Mouse (Mus musculus) kidney, postnatal 0 days (tissue): Measurements from ENCODE around the gene Glp1r. TPM values are rescaled to one million over a fixed set of nuclear protein-coding genes. Genes with fewer than 3 reads are reported as not detected.

Source experiments
- ATAC-seq: fragments of 200-750 bp; cut with Nextera tagmentation; replicated peaks from 2 replicates; pipeline ENCODE4 v1.8.0; 2017; ENCODE audit warnings: low read depth, moderate number of reproducible peaks, moderate TSS enrichment, moderate library complexity; ENCODE audit not compliant: low FRiP score
- DNase-seq: peaks from one replicate; pipeline ENCODE4 v3.0.0-alpha.2; 2016; ENCODE audit warnings: low spot score
- H3K27ac ChIP-seq: fragments of 300-500 bp; sonication (generic); 2 replicates; pipeline ENCODE4 v1.5.1; 2014; ENCODE audit warnings: mild to moderate bottlenecking
- H3K27me3 ChIP-seq: fragments of 300-500 bp; sonication (generic); 2 replicates; pipeline ENCODE4 v1.6.1; 2014; ENCODE audit warnings: low read length, mixed read lengths; ENCODE audit not compliant: insufficient read depth
- H3K36me3 ChIP-seq: fragments of 300-500 bp; sonication (generic); 2 replicates; pipeline ENCODE4 v1.6.1; 2014; ENCODE audit warnings: low read length, mixed read lengths; ENCODE audit not compliant: insufficient read depth
- H3K4me1 ChIP-seq: fragments of 300-500 bp; sonication (generic); replicated peaks from 2 replicates; pipeline ENCODE4 v1.6.1; 2014; ENCODE audit warnings: antibody characterized with exemption, low read length, mixed read lengths; ENCODE audit not compliant: insufficient read depth
- H3K4me2 ChIP-seq: fragments of 300-500 bp; sonication (generic); 2 replicates; pipeline ENCODE4 v1.6.1; 2014; ENCODE audit warnings: mild to moderate bottlenecking, low read length, moderate library complexity, mixed read lengths
- H3K4me3 ChIP-seq: fragments of 300-500 bp; sonication (generic); replicated peaks from 2 replicates; pipeline ENCODE4 v1.5.1; 2014; ENCODE audit warnings: low read depth, low read length
- H3K9ac ChIP-seq: fragments of 300-500 bp; sonication (generic); 2 replicates; pipeline ENCODE4 v1.6.1; 2014; ENCODE audit warnings: low read depth, low read length
- H3K9me3 ChIP-seq: fragments of 300-500 bp; sonication (generic); replicated peaks from 2 replicates; pipeline ENCODE4 v1.6.1; 2016; ENCODE audit warnings: low read length, inconsistent platforms, mixed read lengths
- CTCF ChIP-seq: IDR thresholded peaks from 2 replicates; pipeline ENCODE4 v1.5.1; 2016; ENCODE audit warnings: antibody characterized with exemption, low read depth, mild to moderate bottlenecking, moderate library complexity
- WGBS: fragments of 180-500 bp; shearing (Covaris S2); extraction: QIAGEN DNeasy Blood & Tissue Kit; methylation state at CpG from one replicate; pipeline ENCODE4 v1.1.7; 2014; 5-methylcytosine and 5-hydroxymethylcytosine counted together
- polyA plus RNA-seq: library from polyadenylated mRNA; unstranded; fragments of >200 nt; fragmentation: Nextera tagmentation; extraction: Ambion mirVana; gene quantifications from 2 replicates; pipeline ENCODE4 v1.2.1, GENCODE M21; 2015

Gene Glp1r
- polyA plus RNA-seq, 1 experiment from 2014 or later: 0.46 TPM

DNA sequence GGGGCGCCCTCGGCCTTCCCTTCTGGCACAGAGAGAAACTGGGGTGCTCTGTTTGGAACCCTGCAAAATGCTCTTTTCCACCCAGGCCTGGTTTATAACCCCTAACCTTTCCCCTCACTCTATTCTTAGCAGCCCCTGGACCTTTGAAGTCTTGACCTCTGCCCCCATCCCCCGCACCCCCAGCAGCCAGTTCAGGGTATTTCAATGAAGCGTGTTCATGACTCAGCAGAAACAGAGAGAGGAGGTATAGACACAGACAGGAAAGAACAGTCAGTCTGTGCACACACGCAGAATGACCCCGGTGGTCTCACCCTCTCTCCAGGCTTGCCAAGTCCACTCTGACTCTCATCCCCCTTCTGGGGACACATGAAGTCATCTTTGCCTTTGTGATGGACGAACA, 29.2 kb downstream of the Glp1r start:
- no peak overlapping the region for H3K27ac ChIP-seq
- no peak overlapping the region for H3K4me3 ChIP-seq
- DNase-seq: no peak
- no peak overlapping the region for H3K4me2 ChIP-seq
- no peaks in the 10 kb centered on the region for H3K9me3 ChIP-seq
- H3K4me1 ChIP-seq: no peaks in the 10 kb centered on the region
- WGBS: 73% methylated on average over 7 of the region's 7 CpGs
- no peak overlapping the region for H3K9ac ChIP-seq
- TF ChIP-seq CTCF: no peak
- ATAC-seq: no peak
- no peaks in the 10 kb centered on the region for H3K27me3 ChIP-seq
- no peaks in the 10 kb centered on the region for H3K36me3 ChIP-seq

DNA sequence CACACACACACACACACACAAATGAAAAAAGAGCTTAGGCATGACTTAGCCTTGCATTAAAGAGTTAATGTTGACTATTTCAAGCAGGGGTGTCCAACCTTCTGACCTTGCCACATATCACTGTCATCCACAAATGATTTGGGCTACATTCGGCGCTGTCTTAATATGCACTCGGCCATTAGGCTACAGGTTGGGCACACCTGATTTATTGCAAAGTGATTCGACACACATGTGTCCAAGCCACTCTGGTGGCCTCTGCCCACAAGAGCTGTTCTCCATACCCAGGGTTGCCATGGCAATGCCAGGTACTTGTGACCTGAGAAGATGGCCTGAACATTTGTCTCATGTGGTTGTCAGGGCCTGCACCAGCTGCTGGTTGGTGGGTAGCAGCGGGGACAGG, 31.2 kb downstream of the Glp1r start:
- Histone ChIP-seq H3K4me2 (no peak overlapping the region), H3K36me3 (no peaks in the 10 kb centered on the region), H3K4me1 (no peaks in the 10 kb centered on the region), H3K9me3 (no peaks in the 10 kb centered on the region), H3K4me3 (no peak overlapping the region), H3K27me3 (no peaks in the 10 kb centered on the region), H3K9ac (no peak overlapping the region), H3K27ac (no peak overlapping the region)
- TF ChIP-seq CTCF: no peak
- ATAC-seq (no peak), DNase-seq (no peak)
- 23% methylated on average over 5 of the region's 5 CpGs for WGBS

DNA sequence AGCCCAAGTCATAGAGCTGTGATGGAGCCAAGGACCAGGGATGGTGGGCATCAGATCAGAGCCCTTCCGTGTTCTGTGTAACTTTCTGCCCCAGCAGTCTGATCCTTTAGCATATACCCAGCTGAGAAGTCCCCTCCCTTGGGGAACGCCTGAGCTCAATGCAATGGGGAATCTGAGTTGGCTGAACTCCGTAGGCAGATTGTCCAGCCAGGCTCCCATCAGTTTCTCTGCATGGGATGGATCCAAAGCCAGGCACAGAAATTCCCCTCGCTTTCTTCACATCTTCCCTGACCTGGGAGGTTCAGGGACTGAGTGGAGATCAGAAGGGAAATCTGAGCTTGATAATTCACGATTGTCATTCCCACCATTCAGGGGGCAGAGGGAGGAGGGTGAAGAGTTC, 33.7 kb downstream of the Glp1r start:
- H3K36me3 ChIP-seq: no peaks in the 10 kb centered on the region
- H3K27ac ChIP-seq: no peak overlapping the region
- no peak overlapping the region for H3K4me3 ChIP-seq
- WGBS: 63% methylated on average over 5 of the region's 5 CpGs
- no peak for ATAC-seq
- H3K27me3 ChIP-seq: no peaks in the 10 kb centered on the region
- H3K4me1 ChIP-seq: no peaks in the 10 kb centered on the region
- no peak for DNase-seq
- H3K9me3 ChIP-seq: no peaks in the 10 kb centered on the region
- TF ChIP-seq CTCF: no peak
- no peak overlapping the region for H3K9ac ChIP-seq
- no peak overlapping the region for H3K4me2 ChIP-seq

- Histone ChIP-seq H3K4me3 (no peak overlapping the region), H3K9me3 (no peaks in the 10 kb centered on the region), H3K4me2 (no peak overlapping the region), H3K27me3 (no peaks in the 10 kb centered on the region), H3K4me1 (no peaks in the 10 kb centered on the region), H3K9ac (no peak overlapping the region), H3K36me3 (no peaks in the 10 kb centered on the region), H3K27ac (no peak overlapping the region)
- WGBS: 41% methylated on average over 9 of the region's 9 CpGs
- ATAC-seq (no peak), DNase-seq (peak; percentile 70)
- TF ChIP-seq CTCF: no peak
Observed at GRCm38 (mm10) chr17:30938554-30938953, 36.9 kb downstream of the Glp1r start.

DNA sequence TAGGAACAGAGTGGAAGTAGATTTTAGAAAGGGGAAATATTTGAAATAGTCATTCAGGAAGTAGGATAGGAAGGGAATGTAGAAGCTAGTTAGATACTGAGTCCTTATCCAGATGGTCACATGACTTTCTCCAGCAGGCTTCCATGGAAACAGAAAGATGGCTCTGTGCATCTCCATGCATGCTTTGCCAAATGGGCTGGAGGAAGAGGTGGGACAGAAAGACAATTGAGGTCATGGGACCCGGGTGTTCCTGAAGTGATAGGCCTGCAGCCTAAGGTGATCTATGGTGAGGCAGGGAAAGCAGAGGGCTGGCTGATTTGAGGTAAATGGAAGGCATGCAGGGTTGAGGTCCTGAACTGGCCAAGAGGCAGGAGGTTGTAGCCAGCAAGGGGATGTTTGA, 46.8 kb downstream of the Glp1r start:
- H3K27me3 ChIP-seq: no peaks in the 10 kb centered on the region
- no peak overlapping the region for H3K4me3 ChIP-seq
- H3K4me2 ChIP-seq: no peak overlapping the region
- H3K27ac ChIP-seq: no peak overlapping the region
- H3K4me1 ChIP-seq: no peaks in the 10 kb centered on the region
- DNase-seq (no peak), ATAC-seq (no peak)
- H3K9me3 ChIP-seq: no peaks in the 10 kb centered on the region
- 70% methylated on average over 1 of the region's 1 CpGs for WGBS
- H3K9ac ChIP-seq: no peak overlapping the region
- no peak for TF ChIP-seq CTCF
- no peaks in the 10 kb centered on the region for H3K36me3 ChIP-seq

GRCm38 (mm10) chr17:30950780-30951179, 49.2 kb downstream of the Glp1r start:
- Histone ChIP-seq H3K36me3 (no peaks in the 10 kb centered on the region), H3K4me2 (no peak overlapping the region), H3K4me1 (no peaks in the 10 kb centered on the region), H3K27me3 (no peaks in the 10 kb centered on the region), H3K27ac (no peak overlapping the region), H3K9me3 (no peaks in the 10 kb centered on the region), H3K9ac (no peak overlapping the region), H3K4me3 (no peak overlapping the region)
- peak; percentile 92 for TF ChIP-seq CTCF
- WGBS: 2% methylated on average over 7 of the region's 7 CpGs
- DNase-seq (peak; percentile 75), ATAC-seq (no peak)

DNA sequence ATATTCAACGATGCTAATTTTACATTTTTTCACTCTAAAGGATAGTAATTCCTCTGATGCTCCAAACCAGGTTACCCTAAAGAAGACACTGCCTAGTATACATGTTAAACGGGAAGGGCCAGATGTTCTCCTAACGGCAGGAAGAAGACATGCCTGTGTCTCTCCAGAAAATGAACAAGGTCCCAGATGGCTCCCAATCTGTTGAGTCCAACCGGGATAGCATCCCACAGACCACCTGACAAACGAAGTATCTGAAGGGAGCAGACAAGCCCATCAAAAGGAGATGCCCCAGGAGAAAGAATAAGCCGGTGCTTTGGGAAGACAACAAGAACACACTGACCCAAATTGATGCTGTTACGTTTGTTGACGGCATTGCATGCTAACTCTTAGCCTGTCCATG, 50.0 kb downstream of the Glp1r start:
- TF ChIP-seq CTCF: no peak
- H3K9ac ChIP-seq: no peak overlapping the region
- H3K4me2 ChIP-seq: no peak overlapping the region
- H3K27me3 ChIP-seq: no peaks in the 10 kb centered on the region
- H3K4me1 ChIP-seq: no peaks in the 10 kb centered on the region
- DNase-seq (no peak), ATAC-seq (no peak)
- no peaks in the 10 kb centered on the region for H3K9me3 ChIP-seq
- 71% methylated on average over 8 of the region's 8 CpGs for WGBS
- no peak overlapping the region for H3K27ac ChIP-seq
- H3K36me3 ChIP-seq: no peaks in the 10 kb centered on the region
- no peak overlapping the region for H3K4me3 ChIP-seq
